Mouse (Mus musculus) kidney, adult 18-20 months (tissue): ENCODE results near the gene Phka2.

ENCODE experiments used
- DNase-seq: peaks from one replicate; pipeline ENCODE4 v3.0.0; 2021

The Phka2 gene

DNA sequence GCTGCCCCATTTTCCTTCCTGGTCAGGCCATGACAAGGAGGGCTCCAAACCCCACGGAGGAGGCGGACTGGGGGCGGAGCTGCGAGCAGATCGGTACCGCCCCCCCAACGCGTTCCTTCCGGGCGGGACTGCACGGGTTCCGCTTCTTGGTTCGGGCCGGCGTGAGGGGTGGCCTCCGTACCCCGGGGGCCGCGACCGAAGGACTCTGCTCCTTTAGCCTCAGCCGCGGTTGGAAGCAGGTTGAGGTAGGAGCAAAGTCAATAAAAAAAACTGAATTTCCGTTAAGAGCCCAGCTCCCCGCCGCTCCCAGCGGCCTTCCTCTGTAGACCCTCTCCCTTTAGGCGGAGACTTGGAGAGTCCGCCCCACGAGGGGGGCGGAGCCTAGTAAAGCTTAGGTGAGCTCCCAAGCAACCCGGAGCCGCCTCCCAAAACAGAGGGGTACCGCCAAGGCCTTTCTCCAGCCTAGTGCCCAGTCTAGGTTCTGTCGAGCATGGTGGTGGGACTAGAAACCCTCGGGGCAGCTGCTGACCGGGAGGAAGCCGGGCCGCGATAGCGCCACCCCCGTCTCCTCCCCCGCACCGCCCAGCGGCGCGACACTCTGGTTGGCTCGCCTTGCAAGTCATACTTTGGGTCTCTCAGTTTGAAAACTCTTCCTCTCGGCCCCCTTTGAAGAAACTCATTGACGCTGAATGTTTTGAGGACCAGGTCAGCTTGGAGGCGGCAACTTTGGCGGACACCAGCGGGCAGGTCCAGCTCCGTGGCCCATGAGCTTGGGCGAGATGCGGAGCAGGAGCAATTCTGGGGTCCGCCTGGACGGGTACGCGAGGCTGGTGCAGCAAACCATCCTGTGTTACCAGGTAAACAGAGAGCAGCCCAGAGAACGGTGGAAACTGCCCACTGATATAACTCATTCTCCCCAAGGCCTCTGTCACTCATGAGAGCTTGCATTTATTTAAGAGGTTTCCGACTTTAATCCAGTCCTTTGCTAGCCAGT lies at the start of gene Phka2:
Gene Phka2, plus strand, starts transcription at position 119 of the 994 bp plus-strand sequence.
- peak; percentile 91 for DNase-seq

DNA sequence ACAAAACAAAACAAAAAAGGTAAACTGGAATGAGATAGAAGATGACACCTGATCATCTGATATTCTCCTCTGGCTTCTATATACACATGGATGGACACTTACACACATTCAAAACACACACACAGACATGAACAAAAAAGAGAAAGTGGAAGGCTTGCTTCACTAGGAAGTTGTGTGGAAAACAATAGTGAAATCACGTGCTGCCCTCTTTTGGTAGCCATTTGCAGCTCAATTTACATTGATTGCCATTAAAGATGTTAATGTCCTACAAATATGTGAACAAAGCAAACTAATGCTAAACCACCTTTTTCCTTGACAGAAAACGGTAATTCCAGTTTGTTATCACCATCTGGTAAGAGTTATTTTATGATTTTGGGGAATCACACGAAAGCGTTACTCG lies 46.3 kb upstream of the Phka2 start:
- DNase-seq, result no peak

DNA sequence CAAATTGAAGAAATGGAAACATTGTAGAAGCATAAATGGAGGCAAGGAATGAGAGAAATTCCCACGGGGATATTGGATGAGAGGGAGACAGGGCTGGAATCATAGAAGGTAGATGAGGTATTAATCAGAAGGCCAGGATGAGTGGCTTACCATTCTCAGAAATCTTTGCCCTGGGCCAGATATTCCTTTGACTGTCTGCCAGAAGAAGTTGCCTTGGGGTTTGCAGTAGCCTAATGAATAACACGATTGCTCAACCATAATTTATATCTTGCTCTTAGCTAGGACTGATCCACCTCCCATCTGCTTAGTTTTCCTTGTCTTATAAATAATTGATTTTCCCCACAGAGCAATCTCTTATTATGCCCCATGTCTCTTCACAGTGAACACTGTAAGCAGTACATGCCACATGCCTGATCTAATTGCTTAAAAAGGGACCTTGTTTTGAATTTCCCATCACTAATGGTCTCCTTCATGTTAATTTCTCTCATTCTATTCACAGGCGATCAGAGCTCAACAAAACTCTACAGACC lies 30.6 kb upstream of the Phka2 start:
- DNase-seq, result no peak

DNA sequence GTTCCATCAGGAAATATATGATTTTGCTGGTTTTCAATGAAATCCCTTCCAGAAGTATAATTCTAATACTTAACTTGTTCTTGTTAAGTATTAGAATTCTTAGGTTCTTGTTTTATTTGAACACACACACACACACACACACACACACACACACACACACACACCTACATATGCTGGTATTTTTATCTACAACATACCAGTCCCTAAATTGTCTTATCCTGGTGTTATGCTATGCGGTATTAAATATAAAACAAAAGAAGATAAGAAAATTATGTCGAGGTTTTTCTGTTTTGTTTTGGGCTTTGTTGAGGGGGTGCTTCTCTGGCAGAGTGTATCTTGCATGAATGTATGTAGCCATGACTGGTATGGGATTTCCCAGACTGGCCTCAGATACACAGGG lies 12.2 kb upstream of the Phka2 start:
- DNase-seq, result no peak

DNA sequence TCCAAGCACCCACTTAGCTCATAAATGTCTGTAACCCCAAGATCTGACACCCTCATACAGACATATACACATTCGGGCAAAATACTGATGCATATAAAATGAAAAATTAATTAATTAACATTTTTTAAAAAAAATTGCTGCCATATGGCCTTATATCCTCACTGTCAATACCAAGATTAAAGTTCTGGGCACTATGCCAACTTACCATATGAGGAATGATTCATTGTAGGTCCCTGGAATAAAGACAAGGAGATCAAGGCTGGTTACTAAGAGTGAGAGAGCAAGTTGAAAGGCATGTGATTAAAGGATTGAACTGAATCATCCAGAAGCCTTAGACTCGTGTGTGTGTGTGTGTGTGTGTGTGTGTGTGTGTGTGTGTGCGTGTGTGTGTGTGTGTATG lies 7.6 kb upstream of the Phka2 start:
- no peak for DNase-seq

DNA sequence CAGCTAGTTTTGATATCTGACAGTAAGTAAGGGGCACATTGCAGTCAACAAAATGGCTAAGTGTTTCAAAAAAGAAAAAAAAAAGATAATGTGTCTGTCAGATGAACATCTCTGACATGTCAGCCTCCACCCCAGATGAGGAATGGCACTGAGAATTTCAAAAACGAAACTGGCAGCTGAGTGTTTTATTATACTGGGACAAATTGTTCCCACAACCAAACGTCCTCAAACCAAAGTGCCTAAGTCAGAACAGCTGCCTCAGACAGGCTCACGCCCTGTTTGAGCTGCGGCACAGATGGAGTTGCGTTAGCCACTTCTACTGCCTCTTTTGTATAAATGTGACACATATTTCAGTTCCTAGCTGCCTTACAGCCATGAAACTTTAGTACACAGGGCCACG lies 7.0 kb upstream of the Phka2 start:
- no peak for DNase-seq

DNA sequence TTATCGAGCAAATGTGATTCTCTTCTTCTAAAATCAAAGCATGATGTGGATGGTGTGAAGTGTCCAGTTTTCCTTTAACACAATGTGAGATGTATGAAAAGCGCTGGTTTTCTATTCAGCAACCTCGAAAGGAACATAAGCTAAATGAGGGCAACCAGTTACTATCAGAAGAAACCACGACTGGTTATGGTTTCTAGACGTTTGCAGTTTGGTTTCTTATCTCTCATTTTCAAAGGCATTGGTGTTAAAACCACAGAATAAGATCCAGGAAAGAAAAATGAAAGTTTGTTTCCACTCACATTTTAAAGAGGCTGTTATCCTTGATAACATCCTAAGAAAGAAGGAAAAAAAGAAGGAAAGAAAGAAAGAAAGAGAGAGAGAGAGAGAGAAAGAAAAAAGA lies 5.5 kb upstream of the Phka2 start:
- no peak for DNase-seq

DNA sequence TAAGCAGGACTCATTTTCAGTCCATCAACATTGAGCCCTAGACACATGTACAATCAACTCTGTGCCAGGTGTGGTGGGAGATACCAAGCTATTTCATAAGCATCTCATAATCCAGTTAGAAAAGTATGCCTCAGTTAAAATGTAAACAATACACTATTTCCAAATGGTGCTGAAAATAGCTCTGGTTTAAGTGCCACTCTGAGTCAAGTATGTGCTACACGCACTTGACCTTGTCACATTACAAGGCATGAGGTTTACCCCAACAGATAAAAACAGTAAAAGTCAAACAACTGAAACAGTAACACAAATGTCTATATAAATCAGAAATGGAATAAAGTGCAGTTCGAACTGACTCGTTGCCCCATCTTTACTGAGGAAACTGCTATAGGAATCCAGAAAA lies 871 bp upstream of the Phka2 start:
- DNase-seq, result no peak

DNA sequence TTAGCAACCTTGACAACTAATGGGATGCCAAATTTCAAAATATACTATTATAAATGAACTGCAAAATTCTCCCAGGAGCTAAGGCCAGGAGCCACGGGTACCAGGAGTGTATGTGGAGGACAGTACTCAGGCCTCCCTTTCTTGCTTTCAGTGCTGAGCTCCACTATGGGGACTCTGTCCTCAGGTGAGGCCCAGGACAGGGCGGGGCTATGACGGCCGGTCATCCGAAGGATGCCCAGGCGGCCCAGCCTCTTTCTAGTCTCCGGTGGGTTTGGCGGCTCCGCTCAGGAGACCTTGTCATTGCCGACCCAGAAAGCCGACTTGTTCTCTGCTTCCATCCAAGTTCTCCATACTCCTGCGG lies 299 bp upstream of the Phka2 start:
- DNase-seq, result no peak

DNA sequence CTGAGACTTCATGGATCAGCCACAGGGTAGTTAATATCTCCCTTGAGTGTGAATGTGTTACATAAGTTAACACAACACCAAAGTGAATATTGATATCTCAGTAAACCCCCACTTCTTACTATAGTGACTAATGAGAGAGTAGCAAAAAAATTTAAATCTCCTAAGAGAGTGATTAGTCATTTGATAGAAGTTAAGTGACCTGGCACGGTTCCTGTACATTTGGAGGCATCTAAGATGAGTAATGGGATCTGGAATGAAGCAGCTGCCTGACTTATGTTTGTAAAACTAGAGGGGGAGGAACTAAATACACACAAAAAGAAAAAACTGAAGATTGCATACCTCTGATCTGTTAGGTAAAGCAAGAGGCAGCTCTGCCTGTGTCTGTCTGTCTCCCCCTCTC lies 7.1 kb downstream of the Phka2 start:
- no peak for DNase-seq

DNA sequence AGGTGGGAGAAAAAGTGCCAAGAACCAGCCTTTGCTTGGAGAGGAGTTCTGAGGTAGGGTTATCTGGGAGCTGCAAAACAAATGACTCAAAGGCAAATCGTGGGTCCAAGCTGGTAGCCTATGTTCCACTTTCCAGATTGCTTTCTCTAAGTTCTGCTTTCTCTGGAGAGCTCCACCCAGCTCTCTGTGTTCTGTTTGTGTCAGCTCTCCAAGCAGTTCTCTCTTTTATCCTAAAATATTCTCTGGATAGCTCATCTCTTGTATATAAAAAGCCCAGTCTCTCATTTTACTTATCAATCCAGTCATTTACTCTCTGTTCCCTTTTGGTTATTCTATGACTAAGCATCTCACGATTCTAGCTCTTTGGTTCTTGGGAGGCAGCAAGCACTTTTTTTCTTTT lies 8.2 kb downstream of the Phka2 start:
- no peak for DNase-seq

DNA sequence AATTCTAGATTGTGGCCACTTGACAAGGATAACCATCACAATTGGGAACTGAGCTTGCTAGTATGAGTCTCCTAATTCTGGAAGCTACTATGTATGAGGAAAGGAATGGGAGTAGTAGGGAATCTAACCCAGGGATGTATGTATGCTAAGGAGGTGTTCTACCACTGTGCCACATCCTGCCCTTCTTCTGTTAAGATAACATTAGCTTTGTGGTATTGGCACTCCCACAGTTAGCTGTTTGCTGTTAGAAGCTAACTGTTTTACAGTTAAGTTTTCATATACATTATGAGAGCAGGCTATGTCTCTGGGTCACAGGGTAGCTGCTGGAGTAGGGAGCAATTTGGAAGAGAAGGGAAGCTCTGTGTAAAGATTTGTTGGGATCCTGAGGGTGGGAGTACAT lies 14.1 kb downstream of the Phka2 start:
- DNase-seq, result no peak

DNA sequence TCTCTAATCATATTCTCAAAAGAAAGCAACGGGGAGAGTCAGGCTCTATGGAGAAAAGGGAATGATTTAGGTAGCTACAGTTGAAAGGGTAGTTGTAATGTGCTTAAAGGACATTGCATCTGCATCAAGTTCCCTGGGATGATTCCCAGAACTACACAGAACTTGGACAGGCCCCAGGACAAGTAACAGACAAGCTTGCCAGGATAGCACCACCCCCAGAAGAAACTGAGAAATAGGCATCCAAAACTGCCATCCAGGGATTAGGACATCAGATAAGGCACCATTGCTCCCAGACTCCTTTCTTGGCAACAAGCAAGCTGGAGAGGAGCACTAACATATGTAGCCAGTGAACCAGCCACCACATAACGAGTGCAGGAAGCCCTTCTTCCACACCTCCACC lies 40.8 kb downstream of the Phka2 start:
- DNase-seq, result no peak

DNA sequence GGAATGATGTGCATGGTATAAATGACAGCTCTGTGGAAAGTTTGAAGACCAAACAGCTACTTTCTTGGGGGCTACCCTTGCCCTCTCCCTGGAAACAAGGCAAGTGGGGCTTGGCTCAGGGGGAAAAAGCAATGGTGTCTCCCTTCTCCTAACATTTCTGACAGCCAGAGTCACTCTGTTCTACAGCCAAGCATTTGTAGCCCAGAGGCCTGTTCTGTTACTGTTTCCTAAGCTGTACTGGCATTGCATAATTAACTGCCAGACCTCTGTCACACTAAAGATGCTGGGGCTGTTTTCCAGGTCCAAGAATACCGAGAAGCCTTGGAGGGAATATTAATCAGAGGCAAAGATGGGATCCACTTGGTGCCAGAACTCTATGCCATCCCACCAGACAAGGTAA lies 46.9 kb downstream of the Phka2 start:
- DNase-seq, result no peak

DNA sequence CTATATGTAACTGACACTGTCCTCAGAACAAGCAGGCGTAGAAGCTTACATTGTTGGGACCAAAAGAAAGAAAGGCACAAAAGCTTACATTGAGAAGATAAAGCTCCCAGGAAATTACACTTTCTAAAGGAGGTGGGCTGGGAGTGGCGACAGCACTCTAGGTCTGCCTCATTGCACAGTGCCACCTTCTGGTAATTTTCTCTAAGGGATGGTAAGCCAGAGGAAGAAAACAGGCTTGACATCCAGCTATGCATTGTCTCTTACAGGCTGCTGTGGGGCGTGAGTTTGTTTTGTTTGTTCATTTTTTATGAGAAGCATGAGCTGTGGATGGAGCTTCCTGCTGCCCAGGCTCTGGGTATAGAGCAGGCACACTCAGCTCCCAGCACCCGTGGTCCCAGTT lies 50.1 kb downstream of the Phka2 start:
- no peak for DNase-seq

DNA sequence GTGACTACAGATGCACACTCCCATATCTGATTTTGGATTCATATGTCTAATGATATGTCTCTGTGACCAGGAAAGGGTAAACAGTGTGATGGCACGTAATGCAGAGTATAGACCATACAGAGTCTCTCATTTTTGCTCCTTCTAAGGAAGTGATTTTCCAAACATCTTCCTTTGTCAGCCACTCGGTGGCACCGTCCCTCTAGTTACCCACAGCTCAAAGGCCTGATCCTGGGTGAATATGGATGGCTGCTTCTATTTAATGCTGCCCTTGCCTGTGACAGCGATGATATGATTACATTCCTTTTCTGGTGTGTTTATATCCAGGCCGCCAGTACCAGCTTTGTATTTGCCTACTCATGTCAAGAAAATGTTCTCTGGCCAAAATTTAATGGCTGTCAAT lies 81.6 kb downstream of the Phka2 start:
- DNase-seq, result no peak

DNA sequence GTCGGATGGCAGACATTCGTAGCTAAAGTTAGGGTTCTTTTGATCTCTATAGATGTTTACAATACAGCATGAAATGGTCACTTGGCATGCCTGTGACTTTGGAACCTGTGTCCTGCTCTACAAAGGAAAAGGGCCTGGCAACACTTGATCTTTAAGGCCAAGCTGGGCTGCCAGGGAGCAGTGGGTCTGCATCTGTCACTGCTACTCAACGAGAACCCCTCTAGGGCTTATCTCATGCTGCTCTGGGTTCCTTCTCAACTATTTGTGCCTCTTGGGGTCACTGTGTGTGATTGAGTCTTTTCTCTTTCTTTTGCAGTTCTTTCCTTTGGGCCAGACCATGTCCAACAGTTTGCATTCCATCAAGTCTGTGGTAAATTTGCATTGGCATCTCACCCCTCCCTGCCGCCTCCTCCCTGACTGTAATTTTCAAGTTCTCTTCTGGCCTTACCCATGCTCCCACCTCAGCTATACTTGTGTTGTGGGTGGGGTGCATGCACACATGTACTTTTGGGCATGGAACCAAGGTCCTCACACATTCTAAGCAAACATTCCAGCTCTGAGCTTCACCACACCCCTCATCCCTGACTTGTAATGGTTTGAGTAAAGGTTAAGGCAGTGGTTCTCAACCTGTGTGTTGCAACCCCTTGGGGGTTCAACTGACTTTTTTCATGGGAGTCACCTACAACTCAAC lies 82.3 kb downstream of the Phka2 start:
- DNase-seq, result no peak

DNA sequence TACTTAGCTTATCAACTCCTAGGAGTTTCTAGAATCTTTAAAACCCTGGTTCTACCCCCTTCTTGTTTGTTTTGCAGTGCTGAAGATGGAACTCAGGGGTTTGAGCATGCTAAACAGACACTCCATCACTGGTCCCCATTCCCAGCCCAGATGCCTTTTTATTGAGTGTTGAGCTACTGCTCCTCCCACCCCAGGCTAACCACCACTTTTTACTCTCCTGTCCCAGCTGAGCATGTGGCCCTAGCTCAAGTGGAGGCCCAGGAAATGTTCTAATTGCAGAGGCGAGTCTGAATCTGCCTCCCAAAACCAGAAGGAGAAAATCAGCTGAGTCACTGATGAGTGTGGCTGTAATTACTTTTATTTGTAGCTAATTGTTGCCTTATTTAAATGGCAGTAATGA lies 83.1 kb downstream of the Phka2 start:
- no peak for DNase-seq

DNA sequence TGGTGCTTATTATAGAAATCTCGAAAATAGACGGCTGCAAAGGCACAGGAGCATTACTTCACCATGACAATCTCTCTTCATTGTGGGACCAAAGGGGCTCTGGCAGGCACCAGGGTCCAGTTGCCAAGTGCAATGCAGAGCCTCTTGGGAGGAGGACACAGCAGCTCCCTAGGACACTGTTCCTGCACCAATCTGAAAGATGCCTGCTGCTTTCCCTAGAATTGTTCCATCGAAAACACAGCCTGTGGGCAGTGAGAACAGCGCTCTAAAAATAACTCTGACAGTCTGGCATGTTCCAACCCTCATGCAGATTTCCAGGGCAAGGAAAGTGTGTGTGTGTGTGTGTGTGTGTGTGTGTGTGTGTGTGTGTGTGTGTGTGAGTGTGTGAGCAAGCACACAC lies 86.6 kb downstream of the Phka2 start:
- DNase-seq, result no peak

DNA sequence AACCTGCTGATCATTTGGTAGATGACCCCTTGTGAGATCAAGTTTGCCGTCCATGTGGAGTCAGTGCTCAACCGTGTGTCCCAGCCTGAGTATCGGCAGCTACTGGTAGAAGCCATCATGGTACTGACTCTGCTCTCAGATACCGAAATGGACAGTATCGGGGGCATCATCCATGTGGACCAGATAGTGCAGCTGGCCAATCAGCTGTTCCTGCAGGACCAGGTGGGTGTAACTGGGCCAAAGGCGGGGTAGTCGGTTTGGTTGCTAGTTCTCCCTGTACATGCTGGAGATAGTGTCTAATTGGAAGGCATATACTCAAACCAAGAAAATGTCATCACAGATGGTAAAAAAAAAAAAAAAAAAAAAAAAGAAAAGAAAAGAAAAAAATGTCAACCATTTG lies 88.2 kb downstream of the Phka2 start:
- no peak for DNase-seq

DNA sequence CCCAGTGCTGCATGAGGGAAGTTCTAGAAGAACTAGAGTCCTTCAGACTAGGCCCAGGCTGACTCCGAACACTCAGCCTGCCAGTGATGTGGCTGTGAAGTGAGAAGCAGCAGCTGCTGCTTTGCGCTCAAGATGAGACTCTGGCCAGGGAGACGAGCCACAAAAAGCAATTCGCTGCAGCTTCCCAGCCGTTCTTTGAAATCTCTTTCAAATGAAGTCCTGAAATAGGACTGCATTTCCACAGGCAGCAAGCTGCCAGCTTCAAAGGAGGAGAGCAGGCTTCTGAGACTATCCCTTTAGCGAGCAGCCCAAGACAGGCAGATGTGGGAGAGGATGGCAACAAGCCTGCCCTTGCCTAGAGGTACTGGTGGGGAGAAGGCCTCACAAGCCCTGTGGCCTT lies 91.0 kb downstream of the Phka2 start:
- no peak for DNase-seq

DNA sequence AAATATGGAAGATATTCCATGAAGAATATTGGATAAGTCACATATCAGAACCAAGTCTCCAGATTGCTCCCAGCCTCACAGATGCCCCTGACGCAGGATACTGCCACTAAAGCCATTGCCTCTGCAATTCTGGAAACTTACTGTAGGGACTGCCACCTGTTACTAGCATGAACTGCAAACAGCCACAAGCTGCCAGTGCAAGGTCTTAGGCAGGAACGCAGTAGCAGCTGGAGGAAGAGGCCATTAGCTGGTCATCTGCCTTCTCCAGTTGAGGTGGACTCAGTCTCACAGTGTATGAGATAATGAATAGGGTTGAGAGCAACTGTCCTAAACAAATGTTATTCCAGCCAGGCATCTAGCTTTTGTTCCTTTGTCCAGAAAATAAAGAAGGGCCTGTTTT lies 96.1 kb downstream of the Phka2 start:
- no peak for DNase-seq

DNA sequence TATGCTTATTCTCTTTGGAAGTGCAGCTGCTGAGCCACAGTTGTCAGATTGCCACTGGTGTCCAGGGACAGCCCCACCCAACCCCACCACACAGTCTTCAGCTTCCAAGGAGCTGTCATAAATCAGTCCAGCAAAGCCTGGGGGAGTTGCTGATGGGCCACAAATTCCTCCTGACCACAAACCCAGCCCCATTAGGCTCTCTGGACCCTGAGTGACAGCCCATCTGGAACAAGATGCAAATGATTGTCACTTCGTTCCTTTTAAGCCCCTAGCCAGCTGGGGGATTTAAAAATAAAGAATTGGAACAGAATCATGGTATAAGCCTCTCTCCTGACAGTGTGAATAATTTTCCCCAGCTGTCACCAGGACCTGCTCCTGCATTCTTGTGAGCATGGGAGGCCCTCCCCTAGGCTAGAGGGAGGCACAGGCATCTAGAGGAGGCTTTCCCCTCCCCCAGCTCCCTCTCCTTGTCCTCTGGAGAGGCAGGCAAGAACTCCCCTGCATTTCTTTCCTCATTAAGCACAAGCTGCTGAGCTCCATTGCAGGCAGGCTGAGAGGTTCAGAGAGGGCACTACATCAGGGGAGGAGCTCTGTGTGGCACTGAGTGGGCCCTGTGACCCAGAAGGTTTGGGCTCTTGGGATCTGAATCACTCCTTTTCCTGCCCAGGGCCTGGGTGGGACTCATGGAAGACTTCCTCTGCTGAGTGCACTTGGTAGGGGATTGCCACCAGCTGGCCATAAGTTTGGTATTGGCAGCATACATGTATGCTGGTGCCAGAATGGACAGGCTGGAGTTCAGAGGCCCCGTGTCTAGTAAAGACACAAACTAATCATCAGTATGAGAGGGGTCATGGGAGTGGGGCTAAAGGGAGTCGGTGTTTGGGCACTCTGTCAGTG lies 96.8 kb downstream of the Phka2 start:
- DNase-seq, result no peak
